Mouse (Mus musculus) CD4-positive helper T cell, adult 2 months (primary cell): ENCODE data around the gene Mrps23.
A peak's percentile ranks its signal among the peaks of the same experiment; 100 is the strongest.

Source experiments
- DNase-seq: peaks from one replicate; pipeline ENCODE4 v3.0.0-alpha.2; 2012; ENCODE audit warnings: low read depth, missing footprints, low spot score

Gene Mrps23

DNA sequence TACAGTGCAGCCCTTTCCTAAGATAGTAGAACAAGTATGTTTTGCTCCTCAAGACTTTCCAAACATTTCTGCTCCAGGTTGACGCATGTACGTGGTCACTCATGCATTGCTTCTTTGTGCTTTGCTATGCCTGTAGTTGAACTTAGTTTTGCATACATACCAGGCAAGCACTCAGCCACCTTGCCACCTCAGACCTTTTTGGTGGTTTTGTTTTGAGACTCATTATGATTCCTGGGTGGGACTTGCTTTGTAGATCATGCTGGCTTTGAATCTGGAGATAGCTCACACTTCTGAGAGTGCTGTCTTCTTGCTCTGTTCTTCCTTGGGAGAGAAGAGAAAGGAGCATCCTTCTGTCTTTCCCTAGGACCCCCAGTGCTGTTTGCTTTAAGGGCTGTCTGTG, 3.5 kb downstream of the Mrps23 start:
- no peak for DNase-seq

DNA sequence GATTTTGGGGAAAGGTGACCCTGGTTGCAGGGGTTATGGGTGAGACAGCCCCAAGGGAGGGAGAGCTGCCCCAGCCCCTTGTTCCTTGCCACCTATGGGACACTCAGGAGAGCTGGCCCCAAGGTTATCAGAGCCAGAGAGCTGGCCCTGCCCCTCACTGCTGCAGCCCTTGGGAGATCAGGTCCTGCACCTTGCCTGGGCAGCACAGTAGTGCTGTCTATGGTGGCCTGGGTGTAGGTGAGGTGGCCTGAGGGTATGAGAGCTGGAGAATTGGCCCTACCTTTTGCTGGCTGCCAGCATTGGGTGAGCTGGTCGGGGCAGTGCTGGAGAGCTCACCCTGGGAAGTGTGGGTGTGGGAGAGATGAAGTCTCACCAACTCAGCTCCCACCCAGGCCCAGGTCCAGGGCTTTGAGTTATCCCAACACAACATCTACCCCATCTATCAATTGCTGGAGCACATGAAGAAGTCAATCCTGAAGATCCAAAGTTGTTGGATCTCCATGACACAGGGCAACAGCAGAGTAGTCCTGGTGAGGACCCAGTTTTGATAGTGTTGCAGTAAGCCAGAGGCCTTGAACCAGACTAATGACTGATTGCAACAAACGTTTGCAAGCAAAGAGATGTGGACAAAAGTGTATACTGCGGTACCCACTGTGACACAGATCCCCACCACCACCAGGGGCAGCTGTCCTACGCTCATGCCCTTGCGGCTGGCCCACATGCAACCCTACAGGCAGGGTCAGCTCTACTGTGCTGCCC, 7.8 kb downstream of the Mrps23 start:
- no peak for DNase-seq

DNA sequence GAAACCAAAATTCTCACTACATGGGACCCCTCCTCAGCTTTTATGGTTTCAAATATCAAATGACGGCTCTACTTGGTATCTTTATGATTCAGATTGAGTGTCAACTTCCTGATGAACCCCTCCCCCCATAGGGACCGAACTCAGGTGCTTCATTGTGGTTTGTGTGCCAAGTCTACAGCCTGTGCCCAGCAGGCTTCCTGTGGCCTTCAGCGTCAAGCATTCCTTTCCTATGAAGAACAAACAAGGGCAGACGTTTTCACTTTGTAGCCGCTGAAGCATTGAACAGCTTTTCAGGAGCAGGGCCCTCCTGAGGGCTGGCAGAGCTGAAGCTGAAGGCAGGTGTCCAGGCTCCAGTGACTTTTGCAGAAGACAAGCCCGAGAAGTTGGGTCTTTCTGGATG, 9.6 kb downstream of the Mrps23 start:
- DNase-seq = peak; percentile 29

GRCm38 (mm10) chr11:88214881-88215831, 11.0 kb downstream of the Mrps23 start:
- peak; percentile 29 for DNase-seq

DNA sequence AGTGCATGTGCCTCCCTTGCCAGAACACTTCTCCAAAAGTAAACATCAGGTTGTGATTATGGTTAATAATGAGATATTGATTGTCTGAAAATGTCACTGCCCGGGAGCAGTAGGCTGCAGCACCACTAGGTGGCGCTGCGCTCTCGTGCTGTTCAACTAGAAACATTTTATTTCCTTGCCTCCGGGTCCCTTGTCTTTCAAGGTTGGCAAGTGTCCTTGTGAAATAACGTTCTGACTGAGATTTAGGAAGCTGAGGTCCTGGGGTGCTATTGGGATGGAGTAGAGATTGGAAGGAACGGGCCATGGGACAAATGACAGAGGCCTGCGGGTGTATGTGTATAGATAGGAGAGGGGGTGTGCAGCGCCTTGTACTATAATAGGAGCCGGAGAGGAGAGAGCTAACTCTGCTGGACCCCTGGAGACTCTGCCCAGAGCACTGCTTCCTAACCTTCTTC, 12.1 kb downstream of the Mrps23 start:
- peak; percentile 68 for DNase-seq

DNA sequence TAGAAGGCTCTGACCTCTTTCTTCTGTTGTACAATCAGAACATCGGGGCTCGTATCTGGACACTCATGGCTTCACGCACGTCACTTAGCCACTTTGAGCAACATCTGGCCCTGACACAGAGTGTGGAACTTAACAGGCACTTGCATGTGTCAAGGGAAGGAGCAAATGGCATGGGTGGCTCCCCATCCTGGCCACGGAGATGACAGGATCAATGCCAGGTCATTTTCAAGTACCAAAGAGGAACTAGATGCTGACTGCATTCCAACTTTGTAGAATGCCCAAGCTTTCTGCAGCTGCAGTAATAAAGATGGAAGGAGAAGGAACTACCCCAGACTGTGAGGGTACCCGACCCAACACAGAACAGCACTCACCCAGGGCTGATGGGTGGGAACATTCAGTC, 14.0 kb downstream of the Mrps23 start:
- DNase-seq = no peak

GRCm38 (mm10) chr11:88218586-88218985, 14.4 kb downstream of the Mrps23 start:
- DNase-seq = no peak

- DNase-seq = no peak
Measured at GRCm38 (mm10) chr11:88221929-88222475, 17.8 kb downstream of the Mrps23 start.

DNA sequence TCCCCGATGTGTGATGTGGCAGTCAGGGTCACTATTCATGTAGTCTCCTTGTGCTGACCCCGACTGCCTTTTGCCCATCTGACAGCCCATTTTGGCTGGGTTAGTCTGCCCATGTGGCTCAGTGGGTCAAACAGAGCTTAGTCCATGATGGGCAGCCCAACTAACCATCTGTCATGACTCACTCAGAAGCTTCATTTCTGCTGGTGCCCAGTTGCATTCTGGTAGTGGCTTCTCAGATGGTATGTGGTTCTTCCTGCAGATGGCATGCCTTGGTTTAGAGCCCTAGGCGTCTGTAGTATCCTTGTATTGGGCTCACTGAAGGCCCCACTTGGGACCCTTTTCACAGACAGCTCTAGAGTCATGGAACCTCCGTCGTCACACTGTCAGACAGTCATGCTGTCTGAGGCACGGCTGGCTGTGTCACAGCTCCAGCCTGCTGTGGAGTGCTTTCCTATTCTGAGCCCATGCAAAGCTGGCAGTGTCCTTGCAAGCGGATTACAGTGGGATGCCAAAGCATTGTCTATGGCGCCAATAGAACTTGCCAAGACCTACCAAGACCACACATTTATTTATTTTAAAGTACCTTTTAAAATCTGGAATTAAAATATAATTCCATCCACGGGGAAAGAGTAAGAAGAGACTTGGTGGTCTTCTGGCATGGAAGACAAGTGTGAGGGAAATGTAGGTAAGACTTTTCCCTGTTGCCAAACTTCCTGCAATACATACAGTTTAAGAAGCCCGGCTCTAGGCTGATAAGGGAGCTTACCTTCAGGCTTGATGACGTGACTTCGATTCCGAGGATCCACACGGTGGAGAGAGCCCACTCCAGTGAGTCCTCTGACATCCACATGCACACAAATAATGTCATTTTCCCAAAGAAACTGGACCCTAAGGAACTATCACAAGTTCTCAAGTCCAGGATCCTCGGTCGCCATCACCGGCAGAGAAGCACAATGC, 23.1 kb downstream of the Mrps23 start:
- DNase-seq = no peak

- DNase-seq = no peak
Measured at GRCm38 (mm10) chr11:88231213-88231790, 27.1 kb downstream of the Mrps23 start.

DNA sequence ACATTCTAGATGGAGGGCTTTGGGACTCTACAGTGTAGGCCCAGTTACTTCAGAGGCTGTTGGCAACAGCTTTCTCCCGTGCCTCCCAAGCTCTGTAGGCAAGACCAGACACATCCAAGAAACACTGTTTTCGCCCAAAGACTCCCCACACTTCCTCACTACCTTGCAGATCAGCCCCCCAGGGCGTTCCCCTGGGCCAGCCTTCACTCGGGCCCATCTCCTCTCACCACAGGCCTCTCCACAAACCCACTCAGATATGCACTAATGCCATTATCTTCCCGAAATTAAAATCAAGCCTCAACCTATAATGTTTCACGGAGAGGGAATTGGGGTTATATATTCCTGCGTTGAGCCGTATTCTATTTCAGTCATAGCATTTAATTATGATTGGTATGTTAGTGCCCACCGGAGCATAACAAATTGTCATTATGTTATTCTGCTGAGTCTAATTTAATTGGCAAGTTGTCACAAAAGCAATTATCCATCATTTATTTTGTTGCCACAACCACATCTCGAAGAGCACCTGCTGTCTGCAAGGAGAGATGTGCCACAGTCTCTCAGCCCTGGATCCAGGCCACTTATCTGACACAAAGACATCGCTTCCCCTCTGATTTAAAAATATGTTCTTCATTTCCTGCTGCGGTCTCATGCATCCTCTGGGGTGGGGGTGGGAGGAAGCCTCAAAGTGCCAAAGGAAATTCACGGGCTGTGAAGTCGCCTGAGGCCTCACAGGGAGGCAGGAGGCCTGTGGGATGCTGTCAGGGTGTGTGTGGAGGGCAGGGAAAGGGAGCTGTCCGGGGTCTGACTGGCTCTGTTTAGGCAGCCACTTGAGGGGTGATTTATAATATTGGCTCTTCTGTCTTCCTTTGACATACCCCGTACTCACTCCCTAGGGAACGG, 29.6 kb downstream of the Mrps23 start:
- DNase-seq = peak; percentile 75

DNA sequence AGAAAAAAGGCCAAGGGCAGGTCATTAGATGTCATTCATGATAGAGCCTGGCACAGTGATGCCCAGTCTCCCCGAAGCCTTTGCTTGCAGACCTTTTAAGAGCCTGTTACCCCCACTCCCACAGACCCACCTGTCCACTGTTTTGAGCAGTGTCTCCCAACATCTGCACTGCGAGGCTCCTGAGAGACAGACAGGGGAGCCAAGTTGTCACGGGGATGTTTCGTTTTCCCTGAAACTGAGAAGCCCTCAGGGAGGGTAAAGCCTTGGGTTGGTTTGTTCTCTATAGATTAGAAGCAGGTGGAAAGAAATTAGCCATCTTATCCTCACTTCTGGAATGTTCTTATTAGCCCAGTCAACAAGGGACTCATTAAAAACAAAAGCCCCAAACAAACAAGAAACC, 30.6 kb downstream of the Mrps23 start:
- DNase-seq = no peak

DNA sequence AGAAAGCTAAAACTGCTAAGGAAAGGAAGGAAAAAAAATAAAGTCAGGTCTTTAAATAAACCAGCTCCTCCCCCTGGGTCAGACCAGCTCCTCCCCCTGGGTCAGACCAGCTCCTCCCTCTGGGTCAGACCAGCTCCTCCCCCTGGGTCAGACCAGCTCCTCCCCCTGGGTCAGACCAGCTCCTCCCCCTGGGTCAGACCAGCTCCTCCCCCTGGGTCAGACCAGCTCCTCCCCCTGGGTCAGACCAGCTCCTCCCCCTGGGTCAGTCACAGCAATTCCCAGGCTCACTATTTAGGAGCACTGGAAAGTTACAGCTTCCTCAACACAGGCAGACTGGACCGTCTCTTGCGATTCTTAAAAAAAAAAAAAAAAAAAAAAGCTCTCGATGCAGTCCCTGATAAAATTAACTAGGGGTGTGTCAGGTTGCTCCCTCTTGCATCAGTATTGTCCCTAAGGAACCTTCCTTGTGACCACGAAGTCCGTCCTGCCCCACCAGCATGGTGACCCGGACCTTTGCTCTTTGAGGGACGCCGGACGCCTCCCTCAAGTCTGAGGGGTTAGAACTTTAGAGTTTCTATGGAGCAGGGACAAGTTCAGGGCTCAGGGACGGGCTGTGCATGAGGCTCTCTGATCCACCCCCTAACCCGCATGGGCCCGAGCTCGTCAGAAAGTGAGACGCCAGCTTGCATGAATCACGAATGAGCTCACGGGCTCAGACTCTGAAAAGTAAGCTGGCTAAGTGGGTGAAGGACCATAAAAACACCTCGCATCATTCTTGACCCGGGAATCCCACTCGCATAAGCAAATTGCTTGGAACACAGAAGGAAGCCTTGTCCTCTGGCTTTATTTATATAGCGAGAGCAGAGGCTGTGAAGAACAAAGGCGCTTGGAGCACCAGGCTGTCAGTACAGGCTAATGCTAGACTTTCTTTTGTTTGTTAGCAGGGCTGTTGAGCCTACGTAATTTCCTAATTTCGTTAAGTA, 31.3 kb downstream of the Mrps23 start:
- DNase-seq = no peak

DNA sequence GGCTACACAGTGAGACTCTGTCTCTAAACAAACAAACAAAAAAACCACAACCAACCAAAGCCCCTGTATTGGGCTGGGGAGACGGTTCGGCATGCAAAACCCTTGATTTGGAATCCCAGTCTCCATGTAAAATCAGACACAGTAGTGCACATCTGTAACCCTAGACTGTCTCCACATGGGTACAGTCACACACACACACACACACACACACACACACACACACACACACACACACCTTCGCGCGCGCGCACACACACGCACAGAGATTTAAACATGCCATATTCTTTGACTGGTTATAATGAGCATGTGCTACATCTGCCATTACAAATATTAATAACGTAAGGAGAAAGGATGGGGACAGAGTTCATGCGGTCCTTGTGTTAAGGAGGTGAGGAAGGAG, 36.1 kb downstream of the Mrps23 start:
- no peak for DNase-seq

GRCm38 (mm10) chr11:88240736-88241353, 36.7 kb downstream of the Mrps23 start:
- no peak for DNase-seq

DNA sequence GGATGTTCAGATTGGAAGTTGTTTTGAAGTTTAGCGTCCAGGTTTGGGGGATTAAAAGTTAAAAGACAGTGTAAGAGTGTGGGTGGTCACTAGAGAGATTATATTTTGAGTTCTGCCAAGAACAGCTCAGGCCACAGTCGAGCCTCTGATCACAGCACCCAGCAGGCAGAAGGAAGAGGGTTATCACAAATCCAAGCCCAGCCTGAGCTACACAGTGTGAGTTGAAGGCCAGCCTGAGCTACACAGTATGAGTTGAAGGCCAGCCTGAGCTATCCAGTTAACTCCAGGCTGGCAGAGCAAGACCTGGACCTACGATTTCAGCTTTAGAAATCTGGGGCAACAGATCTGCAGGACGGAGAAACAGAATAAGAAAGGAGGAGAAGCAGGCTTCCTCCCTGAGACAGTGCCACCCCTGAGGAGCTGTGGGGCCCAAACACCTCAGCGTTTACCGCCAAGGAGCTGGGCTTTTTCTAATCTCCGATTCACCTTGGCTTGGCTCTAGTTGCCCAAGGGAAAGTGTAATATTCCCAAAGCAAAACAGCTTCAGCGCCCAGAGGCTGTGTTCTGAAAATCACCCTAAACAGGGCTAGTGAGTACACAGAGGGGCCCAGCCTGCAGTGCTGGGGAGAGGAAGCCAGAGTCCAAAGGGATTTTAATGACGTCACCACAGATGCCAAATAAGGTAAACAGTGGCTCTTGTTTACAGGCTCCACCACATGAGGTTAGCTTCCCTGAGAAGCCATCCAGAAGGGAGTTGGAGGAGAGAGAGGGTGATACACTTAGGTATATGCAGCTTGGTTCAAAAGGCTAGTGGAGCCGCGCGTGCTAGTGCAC, 37.5 kb downstream of the Mrps23 start:
- DNase-seq = no peak

DNA sequence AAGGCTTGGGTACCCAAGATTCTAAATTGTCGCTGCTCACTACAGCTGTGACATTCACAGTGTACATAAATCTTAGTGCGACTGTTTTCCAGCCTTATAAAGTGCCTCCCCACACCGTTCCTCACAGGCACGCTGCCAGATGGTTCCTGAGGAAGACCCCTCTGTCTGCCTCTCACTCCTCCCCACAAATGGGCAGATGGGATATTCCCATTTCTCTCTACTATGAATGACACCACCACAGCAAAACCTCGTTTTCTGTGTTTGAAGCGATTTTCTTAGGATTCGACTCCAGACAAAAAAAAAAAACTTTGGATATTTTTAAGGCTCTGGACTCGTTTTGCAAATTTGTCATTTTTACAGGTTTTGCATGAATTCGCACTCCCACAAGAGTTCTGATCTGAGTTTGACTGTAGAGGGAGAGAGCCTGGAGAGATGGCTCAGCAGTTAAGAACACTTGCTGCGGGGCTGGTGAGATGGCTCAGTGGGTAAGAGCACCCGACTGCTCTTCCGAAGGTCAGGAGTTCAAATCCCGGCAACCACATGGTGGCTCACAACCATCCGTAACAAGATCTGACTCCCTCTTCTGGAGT, 41.5 kb downstream of the Mrps23 start:
- no peak for DNase-seq
